Mouse (Mus musculus): ENCODE measurements at regions not wholly inside any gene's neighbourhood (a gene's known extent, or its start where the extent isn't known, plus 50 kb on each side); places are given as distances from the start of the nearest gene placed in this dataset.

DNA sequence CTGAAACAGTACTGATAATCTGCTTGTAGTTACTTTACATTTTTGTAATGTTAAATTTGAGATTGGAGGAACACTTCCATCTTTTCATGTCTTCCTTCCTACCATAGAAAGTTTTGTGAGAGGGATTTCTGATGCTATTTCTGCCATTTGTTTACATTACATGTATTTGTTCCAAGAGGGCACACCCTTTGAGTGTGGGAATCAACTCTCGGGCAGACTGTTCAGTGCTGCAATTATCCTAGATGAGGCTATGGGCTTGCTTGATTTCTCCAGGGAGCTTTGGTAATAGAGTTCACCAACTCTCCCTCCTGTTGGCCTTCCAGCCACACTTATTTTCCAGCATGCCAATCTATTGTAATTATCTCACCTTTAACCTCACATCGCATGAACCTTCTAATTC lies 52.4 kb downstream of the Gm13691 start:
- no peak for TF ChIP-seq POLR2A (IDR thresholded peaks at IDR 0.05; ENCODE audit: extremely low read depth, insufficient read depth, low read length)
- no peak for TF ChIP-seq CTCF (IDR thresholded peaks at IDR 0.05; ENCODE audit: extremely low read depth, insufficient read depth, low read length)
